Mouse (Mus musculus) CD4-positive, CD25-positive, alpha-beta regulatory T cell, adult 2 months (primary cell): Measurements from ENCODE around the gene Tma7.
A peak's percentile ranks its signal among the peaks of the same experiment; 100 is the strongest.

ENCODE experiments used
- DNase-seq: peaks from one replicate; pipeline ENCODE4 v3.0.0-alpha.2; 2012; ENCODE audit warnings: low read depth, low spot score

Gene Tma7

GRCm38 (mm10) chr9:109103250-109103649, 20.9 kb upstream of the Tma7 start:
- DNase-seq, result no peak

- DNase-seq, result no peak
Measured at GRCm38 (mm10) chr9:109102541-109102940, 20.2 kb upstream of the Tma7 start.

GRCm38 (mm10) chr9:109101933-109102445, 19.6 kb upstream of the Tma7 start:
- no peak for DNase-seq

- no peak for DNase-seq
Measured at GRCm38 (mm10) chr9:109100307-109100928, 18.0 kb upstream of the Tma7 start.

- DNase-seq, result no peak
Measured at GRCm38 (mm10) chr9:109098969-109099368, 16.6 kb upstream of the Tma7 start.

- DNase-seq, result no peak
Measured at GRCm38 (mm10) chr9:109098366-109098765, 16.0 kb upstream of the Tma7 start.

GRCm38 (mm10) chr9:109097831-109098230, 15.4 kb upstream of the Tma7 start:
- no peak for DNase-seq

- no peak for DNase-seq
Measured at GRCm38 (mm10) chr9:109097291-109097690, 14.9 kb upstream of the Tma7 start.

- DNase-seq, result no peak
Measured at GRCm38 (mm10) chr9:109096856-109097255, 14.5 kb upstream of the Tma7 start.

GRCm38 (mm10) chr9:109096251-109096661, 13.9 kb upstream of the Tma7 start:
- no peak for DNase-seq

GRCm38 (mm10) chr9:109095137-109095982, 13.0 kb upstream of the Tma7 start, which contains the start of gene Plxnb1:
Gene Plxnb1 (plus strand): TSS chr9:109095389.
- peak; percentile 81 for DNase-seq

- DNase-seq, result peak; percentile 25
Measured at GRCm38 (mm10) chr9:109094553-109095136, 12.3 kb upstream of the Tma7 start.

- DNase-seq, result no peak
Measured at GRCm38 (mm10) chr9:109093786-109094552, 11.6 kb upstream of the Tma7 start.

- DNase-seq, result no peak
Measured at GRCm38 (mm10) chr9:109092799-109093198, 10.4 kb upstream of the Tma7 start.

GRCm38 (mm10) chr9:109091802-109092201, 9.4 kb upstream of the Tma7 start:
- no peak for DNase-seq

- no peak for DNase-seq
Measured at GRCm38 (mm10) chr9:109090446-109090845, 8.1 kb upstream of the Tma7 start.

- DNase-seq, result no peak
Measured at GRCm38 (mm10) chr9:109087987-109088386, 5.6 kb upstream of the Tma7 start.

- DNase-seq, result peak; percentile 61
Measured at GRCm38 (mm10) chr9:109084922-109085321, 2.5 kb upstream of the Tma7 start.

GRCm38 (mm10) chr9:109081749-109082123, 651 bp downstream of the Tma7 start:
- no peak for DNase-seq

GRCm38 (mm10) chr9:109080516-109080915, 1.9 kb downstream of the Tma7 start:
- DNase-seq, result no peak
